Mouse (Mus musculus): ENCODE results near the gene Thsd7b. TPM values are rescaled to one million over a fixed set of nuclear protein-coding genes. Genes with fewer than 3 reads are reported as not detected.

Thsd7b gene
- polyA plus RNA-seq (2011; ENCODE audit: insufficient read length, low read depth, missing spikeins), result not detected in 2 replicates

GRCm38 (mm10) chr1:129272982-129273937 lies at the start of gene Thsd7b:
TSS of gene Thsd7b (plus strand) at chr1:129273302.
- Histone ChIP-seq H3K4me3 (ENCODE audit: insufficient read depth, low read length) (peak within 1 kb of the TSS; percentile 20), H3K4me1 (ENCODE audit: control insufficient read depth, insufficient read depth, low read length) (no peaks in the 10 kb centered on the region), H3K27ac (ENCODE audit: insufficient read depth, low read length) (no peak within 1 kb of the TSS)
- TF ChIP-seq POLR2A (IDR thresholded peaks at IDR 0.05; ENCODE audit: low read depth, low read length), result no peak
- TF ChIP-seq CTCF (IDR thresholded peaks at IDR 0.05; ENCODE audit: borderline replicate concordance, insufficient read depth, low read length), result peak; percentile 8; the same call in 1 of the 2 replicates

GRCm38 (mm10) chr1:129244292-129244691 lies 28.8 kb upstream of the Thsd7b start:
- Histone ChIP-seq H3K27ac (ENCODE audit: insufficient read depth, low read length) (no peak overlapping the region), H3K4me1 (ENCODE audit: control insufficient read depth, insufficient read depth, low read length) (no peaks in the 10 kb centered on the region), H3K4me3 (ENCODE audit: insufficient read depth, low read length) (no peak overlapping the region)
- TF ChIP-seq POLR2A (IDR thresholded peaks at IDR 0.05; ENCODE audit: low read depth, low read length) (no peak), CTCF (IDR thresholded peaks at IDR 0.05; ENCODE audit: borderline replicate concordance, insufficient read depth, low read length) (no peak)

GRCm38 (mm10) chr1:129250704-129251443 lies 22.2 kb upstream of the Thsd7b start:
- peaks cover 4% of the 10 kb centered on the region; the same call in 1 of the 2 replicates for H3K4me1 ChIP-seq (ENCODE audit: control insufficient read depth, insufficient read depth, low read length)
- TF ChIP-seq CTCF (IDR thresholded peaks at IDR 0.05; ENCODE audit: borderline replicate concordance, insufficient read depth, low read length) (no peak), POLR2A (IDR thresholded peaks at IDR 0.05; ENCODE audit: low read depth, low read length) (no peak)
- no peak overlapping the region for H3K4me3 ChIP-seq (ENCODE audit: insufficient read depth, low read length)
- no peak overlapping the region for H3K27ac ChIP-seq (ENCODE audit: insufficient read depth, low read length)

- Histone ChIP-seq H3K27ac (ENCODE audit: insufficient read depth, low read length) (no peak overlapping the region), H3K4me3 (ENCODE audit: insufficient read depth, low read length) (no peak overlapping the region), H3K4me1 (ENCODE audit: control insufficient read depth, insufficient read depth, low read length) (no peaks in the 10 kb centered on the region)
- TF ChIP-seq POLR2A (IDR thresholded peaks at IDR 0.05; ENCODE audit: low read depth, low read length) (no peak), CTCF (IDR thresholded peaks at IDR 0.05; ENCODE audit: borderline replicate concordance, insufficient read depth, low read length) (no peak)
Observed at GRCm38 (mm10) chr1:129266684-129267083, 6.4 kb upstream of the Thsd7b start.

- no peak overlapping the region for H3K4me3 ChIP-seq (ENCODE audit: insufficient read depth, low read length)
- TF ChIP-seq POLR2A (IDR thresholded peaks at IDR 0.05; ENCODE audit: low read depth, low read length), result no peak
- TF ChIP-seq CTCF (IDR thresholded peaks at IDR 0.05; ENCODE audit: borderline replicate concordance, insufficient read depth, low read length), result no peak
- no peaks in the 10 kb centered on the region for H3K4me1 ChIP-seq (ENCODE audit: control insufficient read depth, insufficient read depth, low read length)
- H3K27ac ChIP-seq (ENCODE audit: insufficient read depth, low read length), result no peak overlapping the region
Observed at GRCm38 (mm10) chr1:129304173-129304572, 31.1 kb downstream of the Thsd7b start.

- no peak for TF ChIP-seq POLR2A (IDR thresholded peaks at IDR 0.05; ENCODE audit: low read depth, low read length)
- TF ChIP-seq CTCF (IDR thresholded peaks at IDR 0.05; ENCODE audit: borderline replicate concordance, insufficient read depth, low read length), result no peak
Observed at GRCm38 (mm10) chr1:129324388-129324787, 51.3 kb downstream of the Thsd7b start.

GRCm38 (mm10) chr1:129324798-129325197 lies 51.7 kb downstream of the Thsd7b start:
- Histone ChIP-seq H3K27ac (ENCODE audit: insufficient read depth, low read length) (no peak overlapping the region), H3K4me3 (ENCODE audit: insufficient read depth, low read length) (no peak overlapping the region), H3K4me1 (ENCODE audit: control insufficient read depth, insufficient read depth, low read length) (no peaks in the 10 kb centered on the region)
- TF ChIP-seq CTCF (IDR thresholded peaks at IDR 0.05; ENCODE audit: borderline replicate concordance, insufficient read depth, low read length) (no peak), POLR2A (IDR thresholded peaks at IDR 0.05; ENCODE audit: low read depth, low read length) (no peak)

More at GRCm38 (mm10) chr1:129324388-129324787, 51.3 kb downstream of the Thsd7b start:
- Histone ChIP-seq H3K4me1 (ENCODE audit: control insufficient read depth, insufficient read depth, low read length) (no peaks in the 10 kb centered on the region), H3K4me3 (ENCODE audit: insufficient read depth, low read length) (no peak overlapping the region), H3K27ac (ENCODE audit: insufficient read depth, low read length) (no peak overlapping the region)

- no peaks in the 10 kb centered on the region for H3K4me1 ChIP-seq (ENCODE audit: control insufficient read depth, insufficient read depth, low read length)
- H3K27ac ChIP-seq (ENCODE audit: insufficient read depth, low read length), result no peak overlapping the region
- no peak overlapping the region for H3K4me3 ChIP-seq (ENCODE audit: insufficient read depth, low read length)
- TF ChIP-seq POLR2A (IDR thresholded peaks at IDR 0.05; ENCODE audit: low read depth, low read length), result no peak
- no peak for TF ChIP-seq CTCF (IDR thresholded peaks at IDR 0.05; ENCODE audit: borderline replicate concordance, insufficient read depth, low read length)
Observed at GRCm38 (mm10) chr1:129356631-129357030, 83.5 kb downstream of the Thsd7b start.

GRCm38 (mm10) chr1:129357378-129357777 lies 84.3 kb downstream of the Thsd7b start:
- Histone ChIP-seq H3K4me1 (ENCODE audit: control insufficient read depth, insufficient read depth, low read length) (no peaks in the 10 kb centered on the region), H3K4me3 (ENCODE audit: insufficient read depth, low read length) (no peak overlapping the region), H3K27ac (ENCODE audit: insufficient read depth, low read length) (no peak overlapping the region)
- TF ChIP-seq POLR2A (IDR thresholded peaks at IDR 0.05; ENCODE audit: low read depth, low read length), result no peak

Measured in embryonic fibroblast, embryonic 13.5 days (primary cell).